Mouse (Mus musculus) testis, postnatal 14 days (tissue): Measurements from ENCODE around the gene Ankrd6.

ENCODE experiments used
- DNase-seq: peaks from one replicate; pipeline ENCODE4 v3.0.0; 2021; ENCODE audit warnings: low spot score

Gene Ankrd6

DNA sequence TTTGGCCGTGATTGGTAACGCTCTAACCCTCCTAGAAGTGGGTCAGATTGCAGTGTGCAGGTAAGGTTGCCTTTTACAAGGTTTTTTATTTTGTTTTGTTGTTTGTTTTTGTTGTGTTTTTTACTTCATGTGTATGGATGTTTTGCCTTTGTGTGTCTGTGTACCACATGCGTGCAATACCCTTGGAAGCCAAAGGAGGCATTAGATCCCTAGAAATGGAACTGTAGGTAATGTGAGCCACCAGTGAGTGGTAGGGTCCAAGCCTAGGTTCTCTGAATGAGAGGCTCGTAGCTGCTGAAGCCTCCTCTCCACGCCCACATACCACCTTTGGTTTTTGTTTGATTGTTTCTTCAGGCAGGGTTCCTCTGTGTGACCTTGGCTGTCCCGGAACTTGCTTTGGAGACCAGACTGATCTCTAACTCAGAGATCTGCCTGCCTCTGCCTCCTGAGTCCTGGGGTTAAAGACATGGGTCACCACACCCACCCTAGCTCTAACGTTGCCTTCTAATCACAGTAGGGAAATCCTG lies 180.3 kb downstream of the Ankrd6 start:
- no peak for DNase-seq

DNA sequence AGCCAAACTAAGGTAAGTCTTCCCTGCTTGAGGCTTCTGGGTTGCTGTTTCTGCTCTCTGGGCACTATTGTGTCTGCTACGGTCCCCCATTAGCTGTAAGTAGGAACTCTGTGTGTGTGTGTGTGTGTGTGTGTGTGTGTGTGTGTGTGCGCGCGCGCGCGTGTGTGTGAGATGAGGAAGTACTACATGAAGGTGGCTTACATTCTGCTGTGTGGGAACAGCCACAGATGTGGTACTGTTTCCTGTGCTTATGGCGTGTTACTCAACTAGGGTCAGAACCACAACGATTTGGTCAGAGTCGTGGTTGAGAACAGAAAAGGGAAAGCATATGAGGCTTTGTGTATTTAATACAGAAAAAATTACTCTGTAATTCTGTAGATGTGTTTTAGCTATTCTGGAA lies 182.6 kb downstream of the Ankrd6 start:
- no peak for DNase-seq

DNA sequence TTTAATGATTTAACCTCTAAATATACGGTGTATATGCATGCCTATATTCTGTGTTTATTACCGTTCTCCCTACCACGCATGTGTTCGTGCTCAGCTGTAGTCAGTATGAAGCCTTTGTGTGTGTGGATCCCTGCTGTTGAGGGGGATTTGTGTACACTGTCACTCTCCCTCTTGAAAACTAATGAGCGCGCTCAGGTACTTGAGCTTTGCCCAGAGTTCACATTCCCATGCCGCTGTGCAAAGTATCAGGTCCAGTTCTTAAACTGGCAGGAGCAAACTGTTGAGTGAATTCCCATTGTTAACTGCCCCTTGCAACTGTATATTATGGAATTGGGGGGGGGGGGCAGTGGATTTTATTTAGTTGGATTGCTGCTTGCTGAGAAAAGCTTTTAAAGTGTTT lies 183.2 kb downstream of the Ankrd6 start:
- no peak for DNase-seq

DNA sequence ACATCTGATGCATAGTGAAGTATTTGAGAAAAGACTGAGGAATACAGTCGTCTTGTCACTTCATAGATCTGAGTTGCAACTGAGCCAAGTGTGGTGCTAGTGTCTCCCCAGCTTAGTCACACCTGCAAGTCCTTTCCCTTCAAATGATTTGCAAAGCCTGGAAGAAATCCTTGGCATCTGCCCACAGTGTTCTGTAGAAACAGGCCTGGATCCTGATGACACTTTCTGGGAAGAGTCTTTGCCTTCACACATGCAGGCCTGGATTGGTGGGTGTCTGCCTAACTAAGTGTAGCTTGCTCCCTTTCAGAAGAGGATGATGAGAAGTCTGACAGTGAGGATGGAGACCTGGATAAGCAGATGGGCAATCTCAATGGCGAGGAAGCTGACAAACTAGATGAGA lies 193.2 kb downstream of the Ankrd6 start:
- DNase-seq, result no peak
